Mouse (Mus musculus) skeletal muscle tissue, adult 2 months (tissue): Measurements from ENCODE around the gene Birc2.

ENCODE experiments used
- DNase-seq: peaks from one replicate; pipeline ENCODE4 v3.0.0-alpha.2; 2012; ENCODE audit warnings: low read depth, low spot score

The Birc2 gene

GRCm38 (mm10) chr9:7785396-7785795, 51.5 kb downstream of the Birc2 start:
- no peak for DNase-seq

DNA sequence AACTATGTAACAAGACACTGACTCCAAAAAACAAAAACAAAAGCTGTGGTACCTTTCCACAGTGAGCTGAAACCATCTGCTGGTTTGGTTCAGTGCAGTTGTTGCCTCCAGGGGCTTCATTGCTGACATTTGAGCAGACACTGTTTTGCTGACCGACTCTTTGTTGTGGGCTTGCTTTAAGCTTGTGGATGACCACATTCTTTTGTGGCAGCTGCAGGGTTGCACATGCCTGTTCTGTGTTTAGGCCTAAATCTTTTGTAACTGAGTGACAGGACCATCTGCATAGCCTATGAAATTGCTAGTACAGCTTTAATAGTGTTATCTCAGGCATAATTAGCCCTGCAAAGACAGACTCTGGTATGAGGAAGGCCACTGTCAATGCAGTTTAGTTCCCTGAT, 52.2 kb downstream of the Birc2 start:
- DNase-seq: no peak

DNA sequence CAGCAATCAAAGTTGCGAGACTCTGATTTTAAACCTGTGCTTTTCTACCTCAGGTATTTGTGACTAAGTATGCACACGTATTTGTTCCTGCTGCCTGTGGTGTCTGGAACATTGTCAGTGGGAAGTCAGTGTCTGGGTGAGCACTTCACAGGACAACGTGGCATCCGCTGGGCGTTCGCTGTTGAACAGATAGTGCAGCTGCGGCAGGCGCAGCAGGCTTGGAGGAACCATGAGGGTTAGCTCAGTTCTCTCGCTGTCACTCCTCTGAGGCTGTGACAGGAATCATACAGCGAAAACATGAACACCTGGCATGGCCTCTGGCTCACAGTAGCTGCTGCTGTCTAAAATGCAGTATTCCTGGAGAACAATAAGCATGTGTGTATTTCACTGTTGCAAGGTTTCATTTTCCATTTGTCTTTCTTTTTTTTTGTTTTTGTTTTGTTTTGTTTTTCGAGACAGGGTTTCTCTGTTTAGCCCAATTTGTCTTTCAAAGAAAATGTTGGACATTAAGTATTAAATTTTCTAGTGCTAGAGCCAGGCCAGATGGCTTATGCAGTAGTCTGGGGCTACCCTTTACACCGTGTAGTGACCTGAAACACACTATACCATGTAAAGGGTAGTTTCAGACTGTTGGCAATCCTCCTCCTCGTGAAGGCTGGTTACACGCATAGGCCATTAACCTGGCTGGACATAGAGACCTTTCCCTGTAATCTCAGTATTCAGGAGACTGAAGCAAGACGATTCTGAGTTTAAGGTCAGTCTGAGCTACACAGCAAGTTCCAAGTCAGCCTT, 52.8 kb downstream of the Birc2 start:
- no peak for DNase-seq

GRCm38 (mm10) chr9:7780250-7781150, 56.4 kb downstream of the Birc2 start:
- no peak for DNase-seq

- no peak for DNase-seq
Measured at GRCm38 (mm10) chr9:7779786-7780185, 57.1 kb downstream of the Birc2 start.

GRCm38 (mm10) chr9:7778771-7779170, 58.1 kb downstream of the Birc2 start:
- DNase-seq: no peak

DNA sequence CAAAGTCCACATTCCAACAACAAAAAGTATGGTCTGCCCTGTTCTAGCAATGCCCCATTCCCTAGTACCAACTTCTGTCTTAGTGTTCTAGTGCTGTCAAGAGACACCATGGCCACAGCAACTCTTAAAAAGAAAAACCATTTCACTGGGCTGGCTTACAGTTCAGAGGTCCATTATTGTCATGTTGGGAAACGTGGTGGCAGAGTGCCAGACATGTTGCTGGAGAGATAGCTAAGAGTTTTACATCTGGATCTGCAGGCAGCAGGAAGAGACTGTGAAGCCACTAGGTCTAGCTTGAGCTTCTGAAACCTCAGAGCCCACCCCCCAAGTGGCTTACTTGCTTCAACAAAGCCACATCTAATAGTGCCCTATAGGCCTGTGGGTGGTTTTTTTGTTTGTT, 59.2 kb downstream of the Birc2 start:
- DNase-seq: no peak

DNA sequence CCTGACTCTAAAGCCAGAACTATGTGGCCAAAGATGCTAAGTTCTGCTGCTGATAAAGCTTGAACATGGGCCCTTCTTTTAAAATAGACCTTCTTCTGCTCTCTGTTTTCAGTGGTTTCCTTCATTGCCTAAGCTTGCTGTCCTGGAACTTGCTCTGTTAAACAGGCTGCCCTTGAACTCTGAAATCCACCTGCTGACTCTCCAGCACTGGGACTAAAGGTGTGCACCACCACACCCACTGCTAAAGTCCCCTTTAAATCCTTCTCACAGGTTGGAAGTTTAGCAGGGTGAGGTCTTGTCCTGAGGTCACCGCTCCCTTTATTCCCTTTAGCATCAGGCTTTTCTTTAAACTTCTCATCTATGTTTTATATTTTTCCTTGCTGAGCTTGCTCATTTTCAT, 59.9 kb downstream of the Birc2 start:
- no peak for DNase-seq

GRCm38 (mm10) chr9:7775986-7776385, 60.9 kb downstream of the Birc2 start:
- no peak for DNase-seq

DNA sequence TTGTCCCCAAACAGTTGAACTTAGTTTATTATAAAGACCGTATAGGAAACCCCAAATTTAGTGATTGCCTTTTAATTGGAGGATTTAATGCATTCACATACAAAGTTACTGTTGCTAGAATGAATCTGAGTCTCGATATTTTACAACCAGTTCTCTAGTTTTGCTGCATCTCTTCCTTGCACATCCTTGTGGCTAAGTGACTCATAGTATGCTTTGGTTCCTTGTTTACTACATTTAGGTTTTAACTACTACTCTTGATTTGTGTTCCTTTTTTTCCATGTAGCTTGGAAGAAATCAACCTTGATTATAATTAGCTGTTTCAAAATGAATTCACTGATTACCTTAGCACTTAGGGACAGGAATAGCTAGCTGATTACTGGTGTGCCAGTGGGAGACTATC, 61.9 kb downstream of the Birc2 start:
- DNase-seq: no peak

DNA sequence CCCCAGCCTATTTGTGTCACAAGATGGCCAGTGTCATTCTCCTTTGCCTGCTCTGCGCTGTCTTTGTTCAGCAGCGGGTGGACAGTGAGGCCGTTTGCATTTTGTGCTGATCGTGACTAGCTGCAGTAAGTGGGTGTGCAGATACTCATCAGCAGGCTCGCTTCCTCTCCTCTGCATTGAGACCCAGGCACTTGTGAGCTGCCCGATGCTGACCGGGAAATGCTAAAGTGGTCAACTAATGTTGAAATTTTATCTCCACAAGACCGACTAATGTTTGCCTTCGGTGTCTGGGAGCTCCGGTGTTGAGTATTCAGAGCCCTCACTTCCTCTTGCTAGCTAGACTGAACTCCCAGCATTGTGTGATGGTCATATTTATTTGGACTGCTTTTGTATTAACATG, 62.3 kb downstream of the Birc2 start:
- no peak for DNase-seq

DNA sequence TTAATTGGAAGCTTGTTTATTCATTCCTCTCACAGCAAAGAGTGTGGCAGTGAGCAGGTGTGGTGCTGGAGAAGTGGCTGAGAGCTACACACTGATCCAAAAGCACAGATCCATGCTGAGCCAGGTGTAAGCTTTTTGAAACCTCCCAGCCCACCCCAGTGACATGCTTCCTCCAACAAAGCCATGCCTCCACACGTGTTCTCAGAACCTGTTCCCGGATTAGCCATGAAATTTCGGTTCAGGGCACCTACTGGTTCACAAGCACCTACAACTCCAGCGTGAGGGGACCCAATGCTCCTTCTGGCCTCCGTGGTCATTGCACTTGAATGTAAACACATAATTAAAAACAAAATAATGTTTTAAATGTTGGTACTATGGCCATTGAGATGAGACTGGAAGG, 63.2 kb downstream of the Birc2 start:
- DNase-seq: no peak

GRCm38 (mm10) chr9:7772773-7773454, 64.0 kb downstream of the Birc2 start:
- no peak for DNase-seq

- no peak for DNase-seq
Measured at GRCm38 (mm10) chr9:7772361-7772760, 64.5 kb downstream of the Birc2 start.

GRCm38 (mm10) chr9:7769491-7769890, 67.4 kb downstream of the Birc2 start:
- no peak for DNase-seq

GRCm38 (mm10) chr9:7769081-7769480, 67.8 kb downstream of the Birc2 start:
- no peak for DNase-seq
